Mouse (Mus musculus) heart, embryonic 16.5 days (tissue): ENCODE results near the gene Pramef20. TPM values are rescaled to one million over a fixed set of nuclear protein-coding genes. Genes with fewer than 3 reads are reported as not detected.
"Not testable (repeated sequence)": the region's sequence is repeated elsewhere in the genome, so short reads cannot be mapped to it uniquely, and the experiment has no call there.

Experiments used
- ATAC-seq: fragments of 200-750 bp; cut with Nextera tagmentation; replicated peaks from 2 replicates; pipeline ENCODE4 v1.8.0; 2017; ENCODE audit warnings: moderate number of reproducible peaks; ENCODE audit not compliant: insufficient read depth, low FRiP score; ENCODE audit errors: extremely low read depth
- H3K27ac ChIP-seq: fragments of 300-500 bp; sonication (generic); 2 replicates; pipeline ENCODE4 v1.5.1; 2014; ENCODE audit warnings: mild to moderate bottlenecking, low read length, control low read depth, moderate library complexity
- H3K27me3 ChIP-seq: fragments of 300-500 bp; sonication (generic); 2 replicates; pipeline ENCODE4 v1.6.1; 2014; ENCODE audit warnings: low read length, mixed read lengths; ENCODE audit not compliant: control insufficient read depth, insufficient read depth
- H3K36me3 ChIP-seq: fragments of 300-500 bp; sonication (generic); 2 replicates; pipeline ENCODE4 v1.6.1; 2014; ENCODE audit not compliant: control insufficient read depth, insufficient read depth
- H3K4me1 ChIP-seq: fragments of 300-500 bp; sonication (generic); 2 replicates; pipeline ENCODE4 v1.6.1; 2014; ENCODE audit warnings: low read length, mixed read lengths; ENCODE audit not compliant: control insufficient read depth, insufficient read depth
- H3K4me2 ChIP-seq: fragments of 300-500 bp; sonication (generic); 2 replicates; pipeline ENCODE4 v1.6.1; 2014; ENCODE audit warnings: low read depth, mild to moderate bottlenecking, control low read depth, low read length
- H3K4me3 ChIP-seq: fragments of 300-500 bp; sonication (generic); 2 replicates; pipeline ENCODE4 v1.5.1; 2014; ENCODE audit warnings: mild to moderate bottlenecking, control low read depth, low read length
- H3K9ac ChIP-seq: fragments of 300-500 bp; sonication (generic); 2 replicates; pipeline ENCODE4 v1.6.1; 2014; ENCODE audit warnings: low read length, control low read depth
- H3K9me3 ChIP-seq: fragments of 300-500 bp; sonication (generic); replicated peaks from 2 replicates; pipeline ENCODE4 v1.6.1; 2016; ENCODE audit warnings: low read length; ENCODE audit not compliant: control insufficient read depth
- WGBS: fragments of 180-500 bp; shearing (Covaris S2); extraction: QIAGEN DNeasy Blood & Tissue Kit; methylation state at CpG from one replicate; pipeline ENCODE4 v1.1.7; 2014; 5-methylcytosine and 5-hydroxymethylcytosine counted together
- polyA plus RNA-seq: library from polyadenylated mRNA; unstranded; fragments of >200 nt; fragmentation: Nextera tagmentation; extraction: Ambion mirVana; gene quantifications from 2 replicates; pipeline ENCODE4 v1.2.1, GENCODE M21; 2015

Pramef20 gene
- polyA plus RNA-seq, 1 experiment from 2014 or later: not detected

- not testable (repeated sequence) for H3K27me3 ChIP-seq, ATAC-seq, H3K9ac ChIP-seq, H3K36me3 ChIP-seq, H3K4me2 ChIP-seq, H3K4me3 ChIP-seq, H3K4me1 ChIP-seq, H3K27ac ChIP-seq, H3K9me3 ChIP-seq
- 67% methylated on average over 2 of the region's 3 CpGs for WGBS
Observed at GRCm38 (mm10) chr4:144335856-144336255, 41.9 kb downstream of the Pramef20 start.

- not testable (repeated sequence) for H3K27me3 ChIP-seq, H3K27ac ChIP-seq, H3K9ac ChIP-seq, H3K4me3 ChIP-seq, ATAC-seq, H3K36me3 ChIP-seq, H3K4me1 ChIP-seq, H3K9me3 ChIP-seq, H3K4me2 ChIP-seq
- WGBS: 50% methylated on average over 4 of the region's 4 CpGs
Observed at GRCm38 (mm10) chr4:144329949-144330348, 47.8 kb downstream of the Pramef20 start, which contains the start of gene Gm13128. Gm13128 (plus strand) TSS chr4:144330249.

Other genes with a start within 250 kb of the Pramef20 start
- not detected in 2 replicates for gene Oog3, start 215.3 kb downstream of the Pramef20 start, polyA plus RNA-seq
- not detected in 2 replicates for gene Oog2, start 187.2 kb downstream of the Pramef20 start, polyA plus RNA-seq
- not detected in 2 replicates for gene C87977, start 164.6 kb downstream of the Pramef20 start, polyA plus RNA-seq
- not detected in 2 replicates for gene Pramel5, start 97.4 kb downstream of the Pramef20 start, polyA plus RNA-seq
- not detected in 2 replicates for gene Gm13128, start 47.7 kb downstream of the Pramef20 start, polyA plus RNA-seq
- not detected in 2 replicates for gene Gm13119, start 20.0 kb downstream of the Pramef20 start, polyA plus RNA-seq
- 0.05 TPM in 1 of 2 replicates, not detected in the other for gene Pramef12, start 30.5 kb upstream of the Pramef20 start, polyA plus RNA-seq
- gene 1700012P22Rik, start 60.8 kb upstream of the Pramef20 start, polyA plus RNA-seq: not detected in 2 replicates
- not detected in 2 replicates for gene Gm9944, start 75.4 kb upstream of the Pramef20 start, polyA plus RNA-seq
- not detected in 2 replicates for gene Aadacl3, start 85.8 kb upstream of the Pramef20 start, polyA plus RNA-seq
- gene 9430007A20Rik, start 141.9 kb upstream of the Pramef20 start, polyA plus RNA-seq: not detected in 2 replicates
- gene Gm13124, start 187.2 kb upstream of the Pramef20 start, polyA plus RNA-seq: not detected in 2 replicates
- not detected in 2 replicates for gene Aadacl4, start 235.8 kb upstream of the Pramef20 start, polyA plus RNA-seq